Mouse (Mus musculus) liver, adult (tissue): ENCODE measurements around the gene Natd1.

Experiments used
- GATA4 ChIP-seq: IDR thresholded peaks from 2 replicates; pipeline ENCODE4 v1.6.1; 2014; ENCODE audit warnings: mild to moderate bottlenecking, low read length; ENCODE audit not compliant: insufficient replicate concordance

The Natd1 gene

GRCm38 (mm10) chr11:60914491-60914890, at the start of gene Natd1:
Gene Natd1, minus strand, starts transcription at chr11:60914750.
- no peak for TF ChIP-seq GATA4

- no peak for TF ChIP-seq GATA4
Measured at GRCm38 (mm10) chr11:60962709-60963108, 48.2 kb upstream of the Natd1 start.

- no peak for TF ChIP-seq GATA4
Measured at GRCm38 (mm10) chr11:60961176-60961575, 46.6 kb upstream of the Natd1 start.

DNA sequence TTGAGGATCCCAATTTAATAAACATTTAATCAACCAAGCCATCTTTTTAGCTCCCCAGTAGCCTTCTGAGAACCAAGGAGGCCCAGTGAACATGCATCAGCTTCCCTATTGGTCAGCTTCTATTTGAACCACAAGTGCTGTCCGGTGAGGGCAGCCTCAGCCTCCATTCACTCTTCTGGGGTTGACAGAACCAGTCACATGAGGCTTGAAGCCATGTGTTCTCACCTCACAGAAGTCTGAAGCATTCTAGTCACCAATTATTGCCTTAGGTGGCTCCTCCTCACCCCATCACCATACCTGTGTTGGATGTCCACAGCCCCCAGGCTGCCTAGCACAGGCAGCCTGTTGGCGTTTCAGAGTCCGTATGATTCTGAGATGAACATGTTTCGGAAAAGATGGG, 44.4 kb upstream of the Natd1 start:
- no peak for TF ChIP-seq GATA4

DNA sequence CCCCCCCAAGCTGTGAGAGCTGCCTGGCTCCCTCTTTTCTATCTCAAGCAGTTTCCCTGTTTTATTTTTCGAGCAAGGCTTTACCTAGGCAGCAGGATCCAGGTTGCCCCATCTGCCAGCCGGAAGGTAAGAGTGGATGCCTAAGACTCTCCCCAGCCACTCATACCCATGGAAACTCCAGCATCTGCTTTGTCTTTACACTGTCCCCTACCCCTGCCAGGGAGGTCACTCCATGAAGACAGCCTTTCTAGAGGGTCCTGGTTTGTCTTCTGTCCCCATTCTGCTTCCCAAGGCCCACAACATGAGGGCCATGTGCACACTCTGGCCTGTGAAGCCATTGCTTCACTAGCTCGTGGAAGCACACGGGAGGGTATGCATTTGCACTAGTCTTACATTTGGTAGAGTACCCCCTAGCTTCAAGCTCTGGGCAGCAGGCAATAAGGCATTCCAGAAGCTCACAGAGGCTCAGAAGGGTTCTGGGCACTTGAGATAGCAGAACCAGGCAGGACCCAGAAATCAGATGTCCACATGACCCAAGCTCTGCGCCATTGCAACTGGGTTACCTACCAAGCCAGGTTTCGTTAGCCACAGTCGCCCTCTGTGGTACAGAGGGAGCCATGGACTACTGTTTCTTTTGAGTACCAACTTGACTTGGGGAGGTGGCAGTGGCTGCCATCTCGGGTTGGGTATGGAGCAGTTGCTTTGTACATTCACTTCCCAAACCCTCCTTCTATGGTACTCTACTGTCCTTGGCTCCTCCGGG, 41.3 kb upstream of the Natd1 start:
- no peak for TF ChIP-seq GATA4

GRCm38 (mm10) chr11:60954255-60955104, 39.9 kb upstream of the Natd1 start:
- no peak for TF ChIP-seq GATA4

- TF ChIP-seq GATA4: no peak
Measured at GRCm38 (mm10) chr11:60953803-60954202, 39.3 kb upstream of the Natd1 start.

DNA sequence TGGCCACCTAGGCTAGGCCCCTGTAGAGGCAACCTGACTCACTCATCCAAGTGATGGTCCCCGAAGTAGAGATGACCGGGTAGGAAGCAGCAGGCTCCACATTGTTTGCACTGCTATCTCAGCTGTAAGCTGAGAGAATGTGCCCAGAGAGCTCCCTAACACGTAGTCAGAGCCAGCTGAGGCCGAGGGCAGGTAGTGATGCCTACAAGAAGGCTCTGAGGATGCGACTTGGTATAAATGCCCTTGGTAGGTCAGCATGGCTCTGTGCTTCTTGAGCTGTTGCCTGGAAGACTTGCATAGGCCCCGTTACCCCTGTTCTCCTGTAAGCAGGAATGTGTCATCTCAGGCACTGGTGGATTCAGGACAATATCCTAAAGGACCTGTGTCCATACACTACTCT, 38.4 kb upstream of the Natd1 start:
- no peak for TF ChIP-seq GATA4

GRCm38 (mm10) chr11:60952362-60952761, 37.8 kb upstream of the Natd1 start:
- TF ChIP-seq GATA4: no peak

GRCm38 (mm10) chr11:60951896-60952295, 37.3 kb upstream of the Natd1 start:
- TF ChIP-seq GATA4: no peak

GRCm38 (mm10) chr11:60945003-60945402, 30.5 kb upstream of the Natd1 start:
- no peak for TF ChIP-seq GATA4

DNA sequence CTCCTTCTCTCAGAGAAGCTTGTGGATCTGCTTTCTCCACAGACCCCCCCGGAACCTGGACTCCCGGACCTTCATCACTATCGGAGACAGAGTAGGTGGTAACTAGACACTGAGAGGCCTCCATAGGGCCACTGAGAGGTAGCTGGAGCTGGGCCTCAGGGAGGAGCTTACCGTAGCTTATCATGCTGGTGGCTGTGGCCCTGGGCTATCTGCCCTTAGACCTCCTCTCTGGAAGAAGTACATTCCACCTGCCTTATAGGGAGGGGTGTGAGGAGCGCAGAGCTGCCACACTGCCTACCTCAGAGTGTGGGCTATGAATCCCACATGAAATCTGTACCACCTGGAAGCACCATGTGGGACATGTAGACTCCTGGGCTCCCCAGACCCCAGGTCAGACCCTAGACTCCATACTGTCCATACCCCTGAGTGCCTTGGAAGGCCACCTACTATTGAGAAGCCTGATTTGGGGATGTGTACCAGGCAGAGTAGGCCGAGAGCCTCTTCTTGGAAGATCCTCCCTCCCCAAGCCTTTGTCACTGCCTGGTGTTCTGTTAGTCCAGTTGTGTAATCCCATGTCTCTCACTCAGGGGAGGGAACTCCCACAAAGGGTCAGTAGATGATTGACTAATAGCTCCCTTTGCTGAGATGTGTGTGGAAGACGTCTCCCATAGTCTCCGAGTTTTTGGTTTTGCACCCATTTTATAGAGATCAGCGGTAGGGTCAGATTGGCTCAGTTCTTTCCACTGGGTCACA, 27.9 kb upstream of the Natd1 start:
- no peak for TF ChIP-seq GATA4

GRCm38 (mm10) chr11:60941370-60941769, 26.8 kb upstream of the Natd1 start:
- no peak for TF ChIP-seq GATA4

GRCm38 (mm10) chr11:60940501-60940900, 26.0 kb upstream of the Natd1 start:
- no peak for TF ChIP-seq GATA4

GRCm38 (mm10) chr11:60939487-60939886, 24.9 kb upstream of the Natd1 start:
- TF ChIP-seq GATA4: no peak
